Mouse (Mus musculus): ENCODE results near the gene Cldn3.

DNA sequence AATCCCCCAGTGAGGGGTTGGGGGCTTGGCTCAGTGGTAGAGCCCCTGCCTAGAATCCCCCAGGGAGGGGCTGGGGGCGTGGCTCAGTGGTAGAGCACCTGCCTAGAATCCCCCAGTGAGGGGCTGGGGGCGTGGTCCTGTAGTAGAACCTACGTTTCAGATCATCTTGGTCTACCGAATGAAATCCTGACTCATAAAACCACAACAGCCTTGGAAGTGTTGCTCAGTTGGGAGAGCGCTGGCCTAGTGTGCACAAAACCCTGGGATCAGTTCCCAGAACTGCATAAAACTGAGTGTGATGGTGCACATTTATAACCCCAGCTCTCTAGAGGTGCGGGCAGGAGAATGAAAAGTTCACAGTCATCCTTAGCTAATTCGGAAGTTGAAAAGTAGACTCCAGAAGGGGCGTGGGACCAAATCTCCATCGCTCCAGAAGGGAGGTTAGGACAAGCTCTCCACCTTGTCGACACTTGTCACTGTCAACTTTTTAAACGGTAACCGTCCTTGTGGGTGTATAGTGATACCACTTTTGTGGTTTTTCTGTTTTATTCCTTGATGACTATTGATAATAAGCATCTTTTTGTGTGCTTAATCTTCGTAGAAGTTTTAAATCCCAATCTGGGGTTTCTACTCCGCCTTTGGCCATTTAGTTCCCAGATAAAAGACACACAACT, 9.3 kb upstream of the Cldn3 start:
- TF ChIP-seq CTCF (IDR thresholded peaks at IDR 0.05; ENCODE audit: low read depth) = no peak
- no peak for TF ChIP-seq EP300 (IDR thresholded peaks at IDR 0.05; ENCODE audit: low read depth)
